Mouse (Mus musculus): Measurements from ENCODE around the gene Llph. TPM values are rescaled to one million over a fixed set of nuclear protein-coding genes. Genes with fewer than 3 reads are reported as not detected.

Llph gene
- 35.5 and 38.7 TPM in 2 replicates for polyA plus RNA-seq (2014; fragmentation: Nextera tagmentation; extraction: Ambion mirVana)

GRCm38 (mm10) chr10:120226871-120227661 lies at the start of gene Llph:
Gene Llph, plus strand, starts transcription at chr10:120227070.
- ATAC-seq (ENCODE audit: low FRiP score) (peak; percentile 95), DNase-seq (ENCODE audit: low spot score) (peak; percentile 86)
- Histone ChIP-seq H3K27ac (peak within 1 kb of the TSS; percentile 43; the same call in 1 of the 2 replicates), H3K27me3 (ENCODE audit: control insufficient read depth, insufficient read depth, low read length) (no peaks in the 10 kb centered on the region), H3K36me3 (replicated peaks; ENCODE audit: control insufficient read depth, insufficient read depth) (peaks cover 44% of the 10 kb centered on the region), H3K4me3 (replicated peaks; ENCODE audit: low read length) (peak within 1 kb of the TSS; percentile 90), H3K9me3 (ENCODE audit: control insufficient read depth, low read length) (no peaks in the 10 kb centered on the region), H3K4me2 (replicated peaks) (peak within 1 kb of the TSS; percentile 90), H3K4me1 (replicated peaks; ENCODE audit: control insufficient read depth, insufficient read depth, low read length) (peaks cover 9% of the 10 kb centered on the region; the same call in 1 of the 2 replicates), H3K9ac (peak within 1 kb of the TSS; percentile 76)
- WGBS = under 1% methylated on average over 57 of the region's 57 CpGs

GRCm38 (mm10) chr10:120182887-120183286 lies 44.0 kb upstream of the Llph start:
- Histone ChIP-seq H3K27me3 (ENCODE audit: control insufficient read depth, insufficient read depth, low read length) (no peaks in the 10 kb centered on the region), H3K4me1 (replicated peaks; ENCODE audit: control insufficient read depth, insufficient read depth, low read length) (no peaks in the 10 kb centered on the region), H3K4me2 (replicated peaks) (no peak overlapping the region), H3K9ac (no peak overlapping the region), H3K9me3 (ENCODE audit: control insufficient read depth, low read length) (no peaks in the 10 kb centered on the region), H3K27ac (no peak overlapping the region), H3K36me3 (replicated peaks; ENCODE audit: control insufficient read depth, insufficient read depth) (no peaks in the 10 kb centered on the region), H3K4me3 (replicated peaks; ENCODE audit: low read length) (no peak overlapping the region)
- DNase-seq (ENCODE audit: low spot score) (no peak), ATAC-seq (ENCODE audit: low FRiP score) (no peak)
- 98% methylated on average over 1 of the region's 1 CpGs for WGBS

GRCm38 (mm10) chr10:120183342-120183741 lies 43.5 kb upstream of the Llph start:
- DNase-seq (ENCODE audit: low spot score) (no peak), ATAC-seq (ENCODE audit: low FRiP score) (no peak)
- Histone ChIP-seq H3K4me2 (replicated peaks) (no peak overlapping the region), H3K4me1 (replicated peaks; ENCODE audit: control insufficient read depth, insufficient read depth, low read length) (no peaks in the 10 kb centered on the region), H3K9me3 (ENCODE audit: control insufficient read depth, low read length) (no peaks in the 10 kb centered on the region), H3K36me3 (replicated peaks; ENCODE audit: control insufficient read depth, insufficient read depth) (no peaks in the 10 kb centered on the region), H3K4me3 (replicated peaks; ENCODE audit: low read length) (no peak overlapping the region), H3K27me3 (ENCODE audit: control insufficient read depth, insufficient read depth, low read length) (no peaks in the 10 kb centered on the region), H3K27ac (no peak overlapping the region), H3K9ac (no peak overlapping the region)
- WGBS = 85% methylated on average over 2 of the region's 2 CpGs

DNA sequence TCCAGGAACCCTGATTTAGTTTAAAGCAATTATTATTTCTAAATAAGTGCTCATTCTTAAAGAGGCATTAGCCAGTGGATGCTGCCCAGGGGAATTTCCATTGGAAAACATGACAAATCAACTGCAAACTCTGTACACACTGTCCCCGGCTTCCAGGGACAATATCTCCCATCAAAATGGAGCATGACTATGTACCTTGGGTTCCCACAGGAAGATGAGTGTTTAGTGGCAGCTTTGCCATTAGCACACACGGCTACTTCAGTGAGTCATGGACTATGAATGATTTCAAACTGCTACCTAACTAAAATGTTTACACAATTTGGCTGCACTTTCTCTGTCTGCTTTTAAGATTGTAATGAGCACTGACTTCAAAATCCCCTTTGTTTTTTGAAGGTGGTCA lies 38.4 kb upstream of the Llph start:
- H3K4me2 ChIP-seq (replicated peaks) = no peak overlapping the region
- no peaks in the 10 kb centered on the region for H3K36me3 ChIP-seq (replicated peaks; ENCODE audit: control insufficient read depth, insufficient read depth)
- ATAC-seq (ENCODE audit: low FRiP score) (no peak), DNase-seq (ENCODE audit: low spot score) (no peak)
- H3K4me3 ChIP-seq (replicated peaks; ENCODE audit: low read length) = no peak overlapping the region
- no peaks in the 10 kb centered on the region for H3K4me1 ChIP-seq (replicated peaks; ENCODE audit: control insufficient read depth, insufficient read depth, low read length)
- H3K9me3 ChIP-seq (ENCODE audit: control insufficient read depth, low read length) = no peaks in the 10 kb centered on the region
- H3K9ac ChIP-seq = no peak overlapping the region
- H3K27ac ChIP-seq = no peak overlapping the region
- no peaks in the 10 kb centered on the region for H3K27me3 ChIP-seq (ENCODE audit: control insufficient read depth, insufficient read depth, low read length)
- 72% methylated on average over 2 of the region's 2 CpGs for WGBS

DNA sequence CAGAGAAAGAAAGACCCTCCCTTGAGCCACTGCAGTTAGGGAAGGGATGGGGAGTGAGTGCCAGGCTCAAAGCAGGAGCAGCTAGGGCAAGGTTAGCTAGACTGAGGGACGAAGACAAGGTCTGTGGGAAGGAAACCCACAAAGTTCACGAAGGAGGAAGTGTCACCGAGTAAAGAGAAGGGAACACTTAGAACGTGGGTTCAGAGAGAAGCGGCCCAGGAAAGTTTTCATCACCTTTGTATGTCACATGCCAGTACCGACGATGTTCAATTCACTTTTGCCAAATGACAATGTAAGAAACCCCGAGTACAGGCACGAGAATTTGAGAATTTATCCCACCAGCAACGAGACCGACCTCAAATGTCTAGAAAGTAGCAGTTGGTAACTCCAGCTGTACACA lies 37.6 kb upstream of the Llph start:
- H3K36me3 ChIP-seq (replicated peaks; ENCODE audit: control insufficient read depth, insufficient read depth) = no peaks in the 10 kb centered on the region
- no peak overlapping the region for H3K27ac ChIP-seq
- H3K27me3 ChIP-seq (ENCODE audit: control insufficient read depth, insufficient read depth, low read length) = no peaks in the 10 kb centered on the region
- H3K4me1 ChIP-seq (replicated peaks; ENCODE audit: control insufficient read depth, insufficient read depth, low read length) = no peaks in the 10 kb centered on the region
- H3K9ac ChIP-seq = no peak overlapping the region
- 63% methylated on average over 11 of the region's 11 CpGs for WGBS
- DNase-seq (ENCODE audit: low spot score) = no peak
- no peak for ATAC-seq (ENCODE audit: low FRiP score)
- no peak overlapping the region for H3K4me2 ChIP-seq (replicated peaks)
- H3K9me3 ChIP-seq (ENCODE audit: control insufficient read depth, low read length) = no peaks in the 10 kb centered on the region
- H3K4me3 ChIP-seq (replicated peaks; ENCODE audit: low read length) = no peak overlapping the region

GRCm38 (mm10) chr10:120189782-120190181 lies 37.1 kb upstream of the Llph start:
- Histone ChIP-seq H3K4me1 (replicated peaks; ENCODE audit: control insufficient read depth, insufficient read depth, low read length) (no peaks in the 10 kb centered on the region), H3K27me3 (ENCODE audit: control insufficient read depth, insufficient read depth, low read length) (no peaks in the 10 kb centered on the region), H3K9me3 (ENCODE audit: control insufficient read depth, low read length) (no peaks in the 10 kb centered on the region), H3K4me3 (replicated peaks; ENCODE audit: low read length) (no peak overlapping the region), H3K4me2 (replicated peaks) (no peak overlapping the region), H3K9ac (no peak overlapping the region), H3K36me3 (replicated peaks; ENCODE audit: control insufficient read depth, insufficient read depth) (no peaks in the 10 kb centered on the region), H3K27ac (no peak overlapping the region)
- ATAC-seq (ENCODE audit: low FRiP score) = no peak
- WGBS = 31% methylated on average over 6 of the region's 6 CpGs
- peak; percentile 28 for DNase-seq (ENCODE audit: low spot score)

DNA sequence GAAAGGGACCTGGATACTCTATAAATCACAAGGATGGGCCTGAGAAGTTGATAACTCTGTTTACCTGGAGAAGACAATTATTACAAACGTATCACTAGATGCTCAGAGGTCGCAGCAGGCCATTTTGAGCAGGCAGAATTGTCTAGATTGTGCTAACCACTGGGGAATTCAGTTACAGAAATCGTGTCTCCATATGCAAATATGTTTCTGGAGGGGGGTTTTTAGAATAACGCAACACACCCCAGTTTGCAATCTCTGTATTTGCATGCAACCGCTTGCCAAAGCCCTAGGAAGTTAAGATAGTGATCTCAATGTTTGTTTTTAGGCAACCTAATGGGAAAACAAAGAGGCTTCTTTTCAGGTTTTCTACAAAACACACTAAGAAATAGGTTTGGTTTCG lies 35.7 kb upstream of the Llph start:
- H3K4me1 ChIP-seq (replicated peaks; ENCODE audit: control insufficient read depth, insufficient read depth, low read length) = no peaks in the 10 kb centered on the region
- DNase-seq (ENCODE audit: low spot score) (no peak), ATAC-seq (ENCODE audit: low FRiP score) (no peak)
- H3K4me2 ChIP-seq (replicated peaks) = no peak overlapping the region
- no peaks in the 10 kb centered on the region for H3K27me3 ChIP-seq (ENCODE audit: control insufficient read depth, insufficient read depth, low read length)
- H3K9me3 ChIP-seq (ENCODE audit: control insufficient read depth, low read length) = no peaks in the 10 kb centered on the region
- no peak overlapping the region for H3K4me3 ChIP-seq (replicated peaks; ENCODE audit: low read length)
- no peak overlapping the region for H3K9ac ChIP-seq
- H3K27ac ChIP-seq = no peak overlapping the region
- H3K36me3 ChIP-seq (replicated peaks; ENCODE audit: control insufficient read depth, insufficient read depth) = no peaks in the 10 kb centered on the region
- WGBS = 80% methylated on average over 6 of the region's 6 CpGs

GRCm38 (mm10) chr10:120192278-120192677 lies 34.6 kb upstream of the Llph start:
- H3K36me3 ChIP-seq (replicated peaks; ENCODE audit: control insufficient read depth, insufficient read depth) = no peaks in the 10 kb centered on the region
- no peak for ATAC-seq (ENCODE audit: low FRiP score)
- no peak overlapping the region for H3K27ac ChIP-seq
- H3K9ac ChIP-seq = no peak overlapping the region
- no peak overlapping the region for H3K4me2 ChIP-seq (replicated peaks)
- no peak overlapping the region for H3K4me3 ChIP-seq (replicated peaks; ENCODE audit: low read length)
- no peaks in the 10 kb centered on the region for H3K9me3 ChIP-seq (ENCODE audit: control insufficient read depth, low read length)
- no peak for DNase-seq (ENCODE audit: low spot score)
- WGBS = 87% methylated on average over 4 of the region's 4 CpGs
- no peaks in the 10 kb centered on the region for H3K27me3 ChIP-seq (ENCODE audit: control insufficient read depth, insufficient read depth, low read length)
- no peaks in the 10 kb centered on the region for H3K4me1 ChIP-seq (replicated peaks; ENCODE audit: control insufficient read depth, insufficient read depth, low read length)

GRCm38 (mm10) chr10:120193255-120193654 lies 33.6 kb upstream of the Llph start:
- Histone ChIP-seq H3K4me2 (replicated peaks) (no peak overlapping the region), H3K9ac (no peak overlapping the region), H3K4me3 (replicated peaks; ENCODE audit: low read length) (no peak overlapping the region), H3K27me3 (ENCODE audit: control insufficient read depth, insufficient read depth, low read length) (no peaks in the 10 kb centered on the region), H3K27ac (no peak overlapping the region), H3K4me1 (replicated peaks; ENCODE audit: control insufficient read depth, insufficient read depth, low read length) (no peaks in the 10 kb centered on the region), H3K36me3 (replicated peaks; ENCODE audit: control insufficient read depth, insufficient read depth) (no peaks in the 10 kb centered on the region), H3K9me3 (ENCODE audit: control insufficient read depth, low read length) (no peaks in the 10 kb centered on the region)
- 96% methylated on average over 8 of the region's 8 CpGs for WGBS
- DNase-seq (ENCODE audit: low spot score) = no peak
- no peak for ATAC-seq (ENCODE audit: low FRiP score)

All from hindbrain, embryonic 14.5 days (tissue).